Mouse (Mus musculus): ENCODE results near the gene Smyd5. TPM values are rescaled to one million over a fixed set of nuclear protein-coding genes. Genes with fewer than 3 reads are reported as not detected.
A peak's percentile ranks its signal among the peaks of the same experiment; 100 is the strongest.
"Not testable (repeated sequence)": the region's sequence is repeated elsewhere in the genome, so short reads cannot be mapped to it uniquely, and the experiment has no call there.

The Smyd5 gene
- polyA plus RNA-seq, 1 experiment from 2014 or later: 42.5 TPM

DNA sequence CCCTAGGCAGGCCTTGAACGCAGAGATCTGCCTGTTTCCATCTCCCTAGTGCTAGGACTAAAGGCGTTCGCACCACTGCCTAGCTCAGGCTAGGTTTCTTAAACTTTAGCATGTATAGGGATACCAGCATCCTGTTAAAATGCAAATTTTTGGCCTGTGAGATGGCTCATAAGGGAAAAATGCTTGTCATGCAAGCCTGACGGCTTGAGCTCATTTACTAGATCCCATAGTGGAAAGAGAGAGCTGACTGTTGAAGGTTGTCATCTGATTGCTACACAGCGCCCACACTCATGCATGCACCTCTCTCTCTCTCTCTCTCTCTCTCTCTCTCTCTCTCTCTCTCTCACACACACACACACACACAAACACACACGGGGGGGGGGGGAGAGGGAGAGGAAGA, 4.8 kb downstream of the Smyd5 start:
- Histone ChIP-seq H3K27ac (ENCODE audit: low read depth, low read length) (no peak overlapping the region), H3K4me2 (no peak overlapping the region), H3K4me3 (ENCODE audit: low read depth, low read length) (no peak overlapping the region), H3K9ac (ENCODE audit: low read depth, low read length) (no peak overlapping the region), H3K36me3 (ENCODE audit: control insufficient read depth, insufficient read depth, low read length) (peaks cover 3% of the 10 kb centered on the region; the same call in 1 of the 2 replicates), H3K27me3 (ENCODE audit: control insufficient read depth, insufficient read depth, low read length) (no peaks in the 10 kb centered on the region), H3K9me3 (replicated peaks; ENCODE audit: control insufficient read depth, low read length) (no peaks in the 10 kb centered on the region), H3K4me1 (ENCODE audit: control insufficient read depth, insufficient read depth, low read length) (peaks cover 5% of the 10 kb centered on the region; the same call in 1 of the 2 replicates)
- WGBS (ENCODE audit: insufficient replicate concordance): 85% methylated on average over 5 of the region's 6 CpGs
- no peak for ATAC-seq (replicated peaks; ENCODE audit: insufficient number of reproducible peaks, low FRiP score, low TSS enrichment)

DNA sequence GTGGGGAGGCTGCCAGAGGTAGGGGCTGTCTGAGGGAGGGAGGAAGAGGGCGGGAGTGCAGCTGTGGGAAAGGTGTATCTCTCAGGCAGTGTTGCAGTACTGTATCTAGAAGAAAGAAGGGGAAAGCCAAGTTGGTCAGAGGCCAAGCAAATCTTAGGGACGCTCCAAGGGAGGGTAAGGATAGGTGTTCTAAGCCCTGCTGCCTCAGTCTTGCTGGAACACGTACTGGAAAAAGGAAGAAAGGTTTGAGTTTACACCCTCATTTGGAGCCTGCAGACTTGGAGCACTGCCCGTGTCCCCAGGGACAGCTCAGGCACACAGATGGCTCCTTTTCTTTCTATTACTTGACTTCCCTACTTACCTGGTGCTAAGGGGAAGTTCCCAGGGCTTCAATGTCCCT, 9.4 kb downstream of the Smyd5 start:
- H3K4me2 ChIP-seq: no peak overlapping the region
- H3K4me1 ChIP-seq (ENCODE audit: control insufficient read depth, insufficient read depth, low read length): no peaks in the 10 kb centered on the region; the same call in 1 of the 2 replicates
- H3K27me3 ChIP-seq (ENCODE audit: control insufficient read depth, insufficient read depth, low read length): no peaks in the 10 kb centered on the region
- no peak overlapping the region for H3K9ac ChIP-seq (ENCODE audit: low read depth, low read length)
- H3K36me3 ChIP-seq (ENCODE audit: control insufficient read depth, insufficient read depth, low read length): peaks cover 16% of the 10 kb centered on the region
- WGBS (ENCODE audit: insufficient replicate concordance): 91% methylated on average over 4 of the region's 4 CpGs
- no peaks in the 10 kb centered on the region for H3K9me3 ChIP-seq (replicated peaks; ENCODE audit: control insufficient read depth, low read length)
- no peak overlapping the region for H3K27ac ChIP-seq (ENCODE audit: low read depth, low read length)
- no peak for ATAC-seq (replicated peaks; ENCODE audit: insufficient number of reproducible peaks, low FRiP score, low TSS enrichment)
- H3K4me3 ChIP-seq (ENCODE audit: low read depth, low read length): no peak overlapping the region

DNA sequence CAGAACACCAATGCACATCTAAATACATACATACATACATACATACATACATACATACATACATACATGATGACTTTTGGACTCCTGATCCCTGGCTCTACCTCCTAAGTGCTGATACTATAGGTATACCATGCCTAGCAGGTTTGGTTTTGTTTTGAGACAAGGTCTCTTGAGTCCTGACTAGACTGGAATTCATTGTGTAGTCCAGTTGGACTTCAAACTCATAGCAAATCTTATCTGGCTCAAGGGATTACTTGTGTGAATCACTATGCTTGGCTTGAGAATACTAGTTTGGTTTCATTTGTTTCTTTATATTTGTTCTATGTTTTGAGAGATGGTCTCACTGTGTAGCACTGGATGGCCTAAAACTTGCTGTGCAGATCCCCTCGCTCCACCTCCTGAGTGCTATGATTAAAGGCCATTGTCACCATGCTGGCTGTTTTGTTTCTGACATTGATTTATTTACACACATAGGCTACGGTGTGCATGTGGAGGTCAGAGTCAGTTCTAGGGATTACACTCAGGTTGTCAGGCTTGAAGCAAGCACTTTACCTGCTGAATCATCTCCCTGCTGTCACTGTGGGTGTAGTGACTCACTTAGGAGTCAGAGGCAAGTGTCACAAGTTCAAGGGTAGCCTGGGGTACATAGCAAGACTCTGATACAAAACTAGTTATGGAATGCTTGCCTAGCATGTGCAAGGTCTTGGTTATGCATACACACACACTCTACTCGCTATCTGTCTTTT, 11.9 kb downstream of the Smyd5 start:
- H3K9me3 ChIP-seq (replicated peaks; ENCODE audit: control insufficient read depth, low read length): no peaks in the 10 kb centered on the region
- no peak overlapping the region for H3K9ac ChIP-seq (ENCODE audit: low read depth, low read length)
- no peak overlapping the region for H3K27ac ChIP-seq (ENCODE audit: low read depth, low read length)
- ATAC-seq (replicated peaks; ENCODE audit: insufficient number of reproducible peaks, low FRiP score, low TSS enrichment): no peak
- H3K4me1 ChIP-seq (ENCODE audit: control insufficient read depth, insufficient read depth, low read length): no peaks in the 10 kb centered on the region; the same call in 1 of the 2 replicates
- no peaks in the 10 kb centered on the region for H3K27me3 ChIP-seq (ENCODE audit: control insufficient read depth, insufficient read depth, low read length)
- peaks cover 16% of the 10 kb centered on the region for H3K36me3 ChIP-seq (ENCODE audit: control insufficient read depth, insufficient read depth, low read length)
- WGBS (ENCODE audit: insufficient replicate concordance): 90% methylated on average over 3 of the region's 3 CpGs
- H3K4me2 ChIP-seq: no peak overlapping the region
- H3K4me3 ChIP-seq (ENCODE audit: low read depth, low read length): no peak overlapping the region

DNA sequence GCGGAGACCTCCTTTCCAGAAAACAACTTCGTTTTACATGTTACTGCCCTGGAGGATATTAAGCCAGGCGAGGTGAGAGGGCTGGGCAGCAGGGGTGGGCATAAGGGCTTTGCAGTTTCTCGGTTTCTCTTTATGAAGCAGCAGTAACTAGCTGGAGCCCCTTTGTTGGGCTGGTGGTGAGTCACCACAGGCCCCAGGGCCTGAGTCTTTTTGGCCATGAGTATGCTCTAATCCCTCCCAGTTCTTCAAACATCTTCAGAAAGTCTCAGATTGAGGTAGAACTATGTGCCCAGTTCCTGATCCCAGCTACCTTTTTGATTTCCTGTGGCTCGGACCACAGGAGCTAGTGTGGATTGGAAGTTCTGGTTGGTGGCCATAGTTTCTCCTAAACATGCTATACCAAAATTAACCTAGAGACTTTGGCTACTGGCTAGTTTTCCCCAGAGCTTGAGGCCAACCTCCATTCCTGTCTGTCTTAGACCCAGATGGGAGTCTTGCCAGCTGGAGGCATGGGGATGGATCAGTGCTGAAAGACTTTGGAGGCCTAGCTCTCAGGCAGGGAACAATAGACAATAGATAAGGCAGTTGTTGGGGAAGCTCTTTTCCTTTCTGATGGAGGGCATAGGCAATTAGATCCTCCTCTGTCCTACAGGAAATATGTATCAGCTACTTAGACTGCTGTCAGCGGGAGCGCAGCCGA, 12.6 kb downstream of the Smyd5 start:
- no peak overlapping the region for H3K9ac ChIP-seq (ENCODE audit: low read depth, low read length)
- H3K4me1 ChIP-seq (ENCODE audit: control insufficient read depth, insufficient read depth, low read length): no peaks in the 10 kb centered on the region; the same call in 1 of the 2 replicates
- WGBS (ENCODE audit: insufficient replicate concordance): 85% methylated on average over 8 of the region's 8 CpGs
- no peaks in the 10 kb centered on the region for H3K9me3 ChIP-seq (replicated peaks; ENCODE audit: control insufficient read depth, low read length)
- no peak overlapping the region for H3K4me2 ChIP-seq
- no peak overlapping the region for H3K27ac ChIP-seq (ENCODE audit: low read depth, low read length)
- H3K27me3 ChIP-seq (ENCODE audit: control insufficient read depth, insufficient read depth, low read length): no peaks in the 10 kb centered on the region
- no peak overlapping the region for H3K4me3 ChIP-seq (ENCODE audit: low read depth, low read length)
- no peak for ATAC-seq (replicated peaks; ENCODE audit: insufficient number of reproducible peaks, low FRiP score, low TSS enrichment)
- H3K36me3 ChIP-seq (ENCODE audit: control insufficient read depth, insufficient read depth, low read length): peaks cover 13% of the 10 kb centered on the region

DNA sequence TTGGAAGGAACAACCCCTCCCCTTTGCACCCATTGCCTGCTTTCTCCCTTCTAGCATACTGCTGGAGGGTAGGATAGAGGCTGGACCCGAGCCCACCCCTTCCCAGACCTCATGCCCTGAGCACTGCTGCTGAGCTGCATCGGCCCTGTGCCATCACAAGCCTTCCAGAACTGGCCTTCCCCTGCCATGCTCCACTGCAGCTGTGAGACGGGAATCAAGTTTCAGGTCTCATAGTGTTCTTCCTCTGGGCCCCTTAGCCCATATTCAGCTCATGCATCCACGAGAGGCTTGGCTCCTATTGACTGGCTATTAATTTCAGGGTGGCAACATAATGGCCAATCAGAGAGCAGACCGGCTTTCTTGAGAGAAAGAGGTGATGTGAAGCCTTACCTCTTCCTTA, 13.5 kb downstream of the Smyd5 start:
- peaks cover 13% of the 10 kb centered on the region for H3K36me3 ChIP-seq (ENCODE audit: control insufficient read depth, insufficient read depth, low read length)
- ATAC-seq (replicated peaks; ENCODE audit: insufficient number of reproducible peaks, low FRiP score, low TSS enrichment): no peak
- WGBS (ENCODE audit: insufficient replicate concordance): 86% methylated on average over 5 of the region's 5 CpGs

DNA sequence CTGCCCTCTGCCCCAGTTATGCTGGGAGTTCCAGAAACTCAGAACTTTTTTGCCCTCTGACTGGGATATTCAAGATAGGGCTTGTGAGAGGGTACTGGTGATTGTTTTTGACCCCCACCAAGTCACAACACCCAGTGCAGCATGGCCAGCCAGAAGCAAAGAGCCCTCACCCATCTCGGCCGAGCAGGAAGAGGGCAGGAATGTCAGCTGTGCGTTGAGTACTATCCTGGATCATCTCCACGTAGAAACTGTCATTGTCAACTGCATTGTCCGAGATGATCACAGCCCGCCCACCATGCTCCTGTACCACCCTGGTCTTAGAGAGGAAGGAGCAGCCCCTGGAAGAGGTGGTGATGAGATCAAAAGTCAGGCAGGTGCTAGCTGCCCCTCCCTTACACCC, 15.6 kb downstream of the Smyd5 start:
- no peaks in the 10 kb centered on the region; the same call in 1 of the 2 replicates for H3K4me1 ChIP-seq (ENCODE audit: control insufficient read depth, insufficient read depth, low read length)
- no peak overlapping the region for H3K4me2 ChIP-seq
- peaks cover 13% of the 10 kb centered on the region for H3K36me3 ChIP-seq (ENCODE audit: control insufficient read depth, insufficient read depth, low read length)
- H3K4me3 ChIP-seq (ENCODE audit: low read depth, low read length): no peak overlapping the region
- ATAC-seq (replicated peaks; ENCODE audit: insufficient number of reproducible peaks, low FRiP score, low TSS enrichment): no peak
- no peak overlapping the region for H3K27ac ChIP-seq (ENCODE audit: low read depth, low read length)
- H3K9ac ChIP-seq (ENCODE audit: low read depth, low read length): no peak overlapping the region
- H3K27me3 ChIP-seq (ENCODE audit: control insufficient read depth, insufficient read depth, low read length): no peaks in the 10 kb centered on the region
- WGBS (ENCODE audit: insufficient replicate concordance): 76% methylated on average over 6 of the region's 6 CpGs
- H3K9me3 ChIP-seq (replicated peaks; ENCODE audit: control insufficient read depth, low read length): no peaks in the 10 kb centered on the region

More for the DNA sequence above, 13.5 kb downstream of the Smyd5 start:
- H3K27me3 ChIP-seq (ENCODE audit: control insufficient read depth, insufficient read depth, low read length): no peaks in the 10 kb centered on the region
- H3K27ac ChIP-seq (ENCODE audit: low read depth, low read length): no peak overlapping the region
- H3K9ac ChIP-seq (ENCODE audit: low read depth, low read length): no peak overlapping the region
- H3K4me2 ChIP-seq: no peak overlapping the region
- no peak overlapping the region for H3K4me3 ChIP-seq (ENCODE audit: low read depth, low read length)
- no peaks in the 10 kb centered on the region for H3K9me3 ChIP-seq (replicated peaks; ENCODE audit: control insufficient read depth, low read length)
- no peaks in the 10 kb centered on the region; the same call in 1 of the 2 replicates for H3K4me1 ChIP-seq (ENCODE audit: control insufficient read depth, insufficient read depth, low read length)

DNA sequence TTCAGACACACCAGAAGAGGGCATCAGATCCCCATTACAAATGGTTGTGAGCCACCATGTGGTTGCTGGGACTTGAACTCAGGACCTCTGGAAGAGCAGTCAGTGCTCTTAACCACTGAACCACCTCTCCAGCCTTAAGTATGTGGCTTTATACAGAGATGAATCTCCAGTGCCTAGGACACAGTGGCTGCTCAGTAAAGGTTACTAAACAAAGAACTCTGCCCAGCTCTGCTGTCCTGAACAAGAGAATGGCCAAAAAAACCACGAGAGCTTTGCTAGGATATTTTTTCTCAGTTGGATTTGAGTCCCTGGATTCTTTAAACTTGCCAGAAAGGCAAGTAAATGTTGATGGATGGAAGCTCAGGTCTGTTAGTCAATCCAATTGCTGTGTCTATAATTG, 18.4 kb downstream of the Smyd5 start:
- H3K9ac ChIP-seq (ENCODE audit: low read depth, low read length); H3K27me3 ChIP-seq (ENCODE audit: control insufficient read depth, insufficient read depth, low read length); H3K9me3 ChIP-seq (replicated peaks; ENCODE audit: control insufficient read depth, low read length); H3K27ac ChIP-seq (ENCODE audit: low read depth, low read length); H3K36me3 ChIP-seq (ENCODE audit: control insufficient read depth, insufficient read depth, low read length); ATAC-seq (replicated peaks; ENCODE audit: insufficient number of reproducible peaks, low FRiP score, low TSS enrichment): not testable (repeated sequence)
- H3K4me3 ChIP-seq (ENCODE audit: low read depth, low read length): peak overlapping the region; percentile 85
- H3K4me2 ChIP-seq: peak overlapping the region; percentile 97
- 50% methylated on average over 1 of the region's 1 CpGs for WGBS (ENCODE audit: insufficient replicate concordance)
- H3K4me1 ChIP-seq (ENCODE audit: control insufficient read depth, insufficient read depth, low read length): peaks cover 17% of the 10 kb centered on the region

DNA sequence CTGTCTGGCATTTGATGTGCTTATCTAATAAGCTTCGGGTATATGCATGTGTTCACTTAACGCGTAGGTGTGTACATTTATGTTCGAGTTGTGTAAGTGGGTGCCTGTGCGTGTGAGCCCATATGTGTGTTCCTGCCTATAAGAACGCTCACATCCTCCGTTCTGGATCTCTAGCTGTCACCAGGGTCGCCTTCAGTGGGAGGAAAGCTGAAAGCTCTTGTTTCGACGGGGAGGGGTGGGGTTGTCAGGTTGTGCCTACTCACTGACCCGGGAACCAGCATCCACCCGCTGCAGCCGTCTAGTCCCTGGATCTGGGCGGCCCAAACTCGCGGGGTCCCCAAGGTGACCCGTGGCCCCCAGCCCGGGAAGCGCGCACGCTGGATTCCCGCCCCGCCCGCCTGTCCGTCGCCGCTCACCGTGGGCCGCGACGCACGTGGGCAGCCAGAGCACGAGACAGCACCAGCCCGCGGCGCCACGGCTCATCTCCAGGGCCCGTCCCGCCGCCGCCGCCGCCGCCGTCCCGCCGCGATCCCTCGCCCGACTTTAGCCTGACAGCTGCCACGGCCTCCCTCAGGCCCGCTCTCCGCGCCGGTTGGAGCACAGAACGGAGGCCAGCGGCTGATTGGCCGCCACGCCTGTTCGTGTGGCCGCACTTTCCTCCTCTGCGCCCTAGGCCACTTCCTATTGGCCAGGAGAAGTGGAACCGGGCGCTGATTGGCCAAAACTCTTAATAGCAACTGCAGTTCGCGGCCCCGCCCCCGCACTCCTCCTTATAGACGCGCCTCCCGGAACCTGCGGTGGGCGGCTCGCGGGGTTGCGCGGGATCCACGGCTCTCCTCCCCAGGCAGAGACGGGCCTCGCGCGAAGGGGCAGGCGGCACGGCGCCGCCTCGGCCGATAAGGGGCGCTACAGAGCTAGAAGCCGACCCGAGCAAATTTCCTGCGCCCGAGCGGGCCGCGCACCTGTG, 19.2 kb downstream of the Smyd5 start, which contains the start of gene Cct7:
Gene Cct7 (plus strand): TSS at position 818 of the 967 bp plus-strand sequence.
- Histone ChIP-seq H3K4me2 (peak within 1 kb of the TSS; percentile 97), H3K27me3 (ENCODE audit: control insufficient read depth, insufficient read depth, low read length) (no peaks in the 10 kb centered on the region), H3K36me3 (ENCODE audit: control insufficient read depth, insufficient read depth, low read length) (no peaks in the 10 kb centered on the region; the same call in 1 of the 2 replicates), H3K4me3 (ENCODE audit: low read depth, low read length) (peak within 1 kb of the TSS; percentile 85), H3K4me1 (ENCODE audit: control insufficient read depth, insufficient read depth, low read length) (peaks cover 19% of the 10 kb centered on the region), H3K9ac (ENCODE audit: low read depth, low read length) (peak within 1 kb of the TSS; percentile 87), H3K9me3 (replicated peaks; ENCODE audit: control insufficient read depth, low read length) (no peaks in the 10 kb centered on the region), H3K27ac (ENCODE audit: low read depth, low read length) (peak within 1 kb of the TSS; percentile 94)
- ATAC-seq (replicated peaks; ENCODE audit: insufficient number of reproducible peaks, low FRiP score, low TSS enrichment): peak; percentile 96
- WGBS (ENCODE audit: insufficient replicate concordance): 2% methylated on average over 87 of the region's 96 CpGs
